Mouse (Mus musculus) monocyte, adult 5-6 weeks (primary cell): ENCODE measurements at regions not wholly inside any gene's neighbourhood (a gene's known extent, or its start where the extent isn't known, plus 50 kb on each side); places are given as distances from the start of the nearest gene placed in this dataset.

ENCODE experiments used
- ATAC-seq: fragments of 153-309, 156-312 bp; replicated peaks from 2 replicates; pipeline ENCODE4 v1.8.0; 2017; ENCODE audit warnings: mild to moderate bottlenecking; ENCODE audit not compliant: low TSS enrichment, insufficient number of reproducible peaks, severe bottlenecking, poor library complexity, low FRiP score

DNA sequence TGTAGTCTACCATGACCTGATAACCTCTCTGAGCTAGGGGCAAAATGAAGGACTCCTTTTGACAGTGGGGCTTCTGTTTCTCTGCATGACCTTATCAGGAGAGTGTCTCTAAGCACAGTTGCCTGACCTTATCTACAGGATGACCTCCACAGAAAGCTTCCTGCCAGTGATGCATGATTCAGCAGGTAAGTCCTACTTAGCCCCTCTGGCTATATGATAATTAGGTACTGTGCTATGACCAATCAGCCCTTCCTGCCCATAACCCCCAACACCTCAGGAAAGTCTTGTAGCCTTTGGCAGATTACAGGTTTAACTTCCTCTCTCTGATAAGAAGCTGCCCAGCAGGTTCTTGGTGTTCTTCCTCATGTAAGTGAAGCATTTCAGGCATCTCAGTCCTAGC, 89.7 kb downstream of the Gm9733 start:
- ATAC-seq = no peak

- 0 out of 2 replicates have a peak, but pooled peaks have one; percentile 31 for ATAC-seq
Observed at GRCm38 (mm10) chr3:15243584-15243983, 88.5 kb downstream of the Gm9733 start.

GRCm38 (mm10) chr3:15244999-15245398, 87.1 kb downstream of the Gm9733 start:
- peak; percentile 66 for ATAC-seq
